Mouse (Mus musculus) kidney, postnatal 0 days (tissue): ENCODE measurements at regions not wholly inside any gene's neighbourhood (a gene's known extent, or its start where the extent isn't known, plus 50 kb on each side); places are given as distances from the start of the nearest gene placed in this dataset.
A peak's percentile ranks its signal among the peaks of the same experiment; 100 is the strongest.

ENCODE experiments used
- ATAC-seq: fragments of 200-750 bp; cut with Nextera tagmentation; replicated peaks from 2 replicates; pipeline ENCODE4 v1.8.0; 2017; ENCODE audit warnings: low read depth, moderate number of reproducible peaks, moderate TSS enrichment, moderate library complexity; ENCODE audit not compliant: low FRiP score
- DNase-seq: peaks from one replicate; pipeline ENCODE4 v3.0.0-alpha.2; 2016; ENCODE audit warnings: low spot score
- H3K27ac ChIP-seq: fragments of 300-500 bp; sonication (generic); 2 replicates; pipeline ENCODE4 v1.5.1; 2014; ENCODE audit warnings: mild to moderate bottlenecking
- H3K27me3 ChIP-seq: fragments of 300-500 bp; sonication (generic); 2 replicates; pipeline ENCODE4 v1.6.1; 2014; ENCODE audit warnings: low read length, mixed read lengths; ENCODE audit not compliant: insufficient read depth
- H3K36me3 ChIP-seq: fragments of 300-500 bp; sonication (generic); 2 replicates; pipeline ENCODE4 v1.6.1; 2014; ENCODE audit warnings: low read length, mixed read lengths; ENCODE audit not compliant: insufficient read depth
- H3K4me1 ChIP-seq: fragments of 300-500 bp; sonication (generic); replicated peaks from 2 replicates; pipeline ENCODE4 v1.6.1; 2014; ENCODE audit warnings: antibody characterized with exemption, low read length, mixed read lengths; ENCODE audit not compliant: insufficient read depth
- H3K4me2 ChIP-seq: fragments of 300-500 bp; sonication (generic); 2 replicates; pipeline ENCODE4 v1.6.1; 2014; ENCODE audit warnings: mild to moderate bottlenecking, low read length, moderate library complexity, mixed read lengths
- H3K4me3 ChIP-seq: fragments of 300-500 bp; sonication (generic); replicated peaks from 2 replicates; pipeline ENCODE4 v1.5.1; 2014; ENCODE audit warnings: low read depth, low read length
- H3K9ac ChIP-seq: fragments of 300-500 bp; sonication (generic); 2 replicates; pipeline ENCODE4 v1.6.1; 2014; ENCODE audit warnings: low read depth, low read length
- H3K9me3 ChIP-seq: fragments of 300-500 bp; sonication (generic); replicated peaks from 2 replicates; pipeline ENCODE4 v1.6.1; 2016; ENCODE audit warnings: low read length, inconsistent platforms, mixed read lengths
- CTCF ChIP-seq: IDR thresholded peaks from 2 replicates; pipeline ENCODE4 v1.5.1; 2016; ENCODE audit warnings: antibody characterized with exemption, low read depth, mild to moderate bottlenecking, moderate library complexity
- WGBS: fragments of 180-500 bp; shearing (Covaris S2); extraction: QIAGEN DNeasy Blood & Tissue Kit; methylation state at CpG from one replicate; pipeline ENCODE4 v1.1.7; 2014; 5-methylcytosine and 5-hydroxymethylcytosine counted together

DNA sequence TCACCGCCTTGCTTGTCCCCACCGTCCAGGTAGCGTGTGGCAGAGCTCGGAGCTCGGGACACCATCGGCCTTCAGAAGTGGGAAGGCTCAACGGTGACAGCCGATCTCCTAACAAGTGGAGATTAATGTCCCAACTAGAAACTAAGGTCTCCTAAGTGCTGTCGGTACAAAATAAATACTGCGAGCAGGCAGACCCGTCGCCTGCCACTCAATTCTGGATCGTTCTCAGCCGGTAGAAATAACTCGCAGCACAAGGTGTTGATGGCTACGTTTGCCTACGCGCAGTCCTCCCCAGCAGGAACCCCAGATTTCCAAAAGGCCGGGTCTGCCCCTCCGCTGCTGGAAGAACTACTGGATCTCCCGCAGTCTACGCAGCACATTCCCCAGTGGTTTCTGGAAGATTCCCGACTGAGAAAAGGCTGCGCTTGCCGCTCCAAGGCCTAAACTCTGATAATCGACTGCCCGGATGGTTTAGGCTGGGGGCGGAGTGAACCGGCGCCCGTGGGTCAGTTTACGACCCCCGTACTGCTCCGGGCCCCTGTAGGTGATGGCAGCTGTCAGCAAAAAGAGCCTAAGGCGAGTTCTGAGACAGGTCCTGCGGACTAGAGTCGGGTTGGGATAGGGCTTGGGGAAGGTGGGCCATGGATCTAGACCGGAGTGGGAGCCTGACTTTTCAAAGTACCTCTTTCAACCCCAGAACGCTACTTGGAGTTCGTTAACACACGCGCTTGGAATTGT lies 85.7 kb downstream of the Nr2f2 start:
- peak overlapping the region; percentile 40 for H3K4me3 ChIP-seq
- H3K4me1 ChIP-seq = peaks cover 9% of the 10 kb centered on the region
- no peak overlapping the region for H3K27ac ChIP-seq
- H3K9ac ChIP-seq = peak overlapping the region; percentile 37; the same call in 1 of the 2 replicates
- DNase-seq = peak; percentile 62
- ATAC-seq = no peak
- no peaks in the 10 kb centered on the region for H3K9me3 ChIP-seq
- peak overlapping the region; percentile 71 for H3K4me2 ChIP-seq
- WGBS = 2% methylated on average over 42 of the region's 42 CpGs
- no peak for TF ChIP-seq CTCF
- no peaks in the 10 kb centered on the region for H3K36me3 ChIP-seq
- H3K27me3 ChIP-seq = peaks cover 35% of the 10 kb centered on the region

DNA sequence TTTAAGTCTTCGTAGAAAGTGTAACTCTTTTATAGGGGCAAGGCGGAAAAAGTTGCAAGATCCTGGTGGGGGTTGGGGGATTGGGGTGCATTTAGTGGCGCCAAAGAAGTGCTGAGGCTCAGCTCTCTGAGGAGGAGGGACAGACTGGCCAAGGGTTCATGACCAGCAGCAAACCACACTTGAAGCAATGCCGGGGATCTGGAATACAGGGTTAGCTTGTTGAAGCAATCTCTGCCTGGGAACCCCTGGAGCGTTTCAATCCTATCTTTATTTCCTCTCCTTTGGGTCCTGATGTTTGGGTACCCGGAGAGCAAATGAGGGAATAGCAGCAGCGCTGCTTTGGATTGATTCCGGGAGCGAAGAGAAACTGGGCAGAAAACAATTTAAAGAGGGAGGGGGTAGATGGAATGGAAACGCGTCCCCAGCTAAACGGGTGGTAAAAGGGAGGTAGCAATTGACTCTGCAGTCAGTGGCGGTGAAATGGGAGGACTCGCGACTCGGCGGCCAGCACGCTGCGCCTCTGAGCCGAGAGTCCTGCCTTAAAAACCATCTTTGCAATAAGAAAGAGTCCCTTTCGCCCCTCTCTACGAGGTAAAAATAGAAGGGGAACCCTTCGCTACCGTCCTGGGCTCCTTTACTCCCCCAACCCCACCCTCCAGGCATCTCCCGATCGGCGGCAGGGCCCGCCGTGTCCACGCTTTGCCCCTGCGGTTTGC lies 86.5 kb downstream of the Nr2f2 start:
- H3K9ac ChIP-seq = peak overlapping the region; percentile 37; the same call in 1 of the 2 replicates
- no peaks in the 10 kb centered on the region for H3K9me3 ChIP-seq
- peaks cover 9% of the 10 kb centered on the region for H3K4me1 ChIP-seq
- ATAC-seq (no peak), DNase-seq (no peak)
- no peak overlapping the region for H3K27ac ChIP-seq
- no peaks in the 10 kb centered on the region for H3K36me3 ChIP-seq
- peak overlapping the region; percentile 40 for H3K4me3 ChIP-seq
- 2% methylated on average over 31 of the region's 31 CpGs for WGBS
- TF ChIP-seq CTCF = no peak
- H3K27me3 ChIP-seq = peaks cover 35% of the 10 kb centered on the region
- peak overlapping the region; percentile 71 for H3K4me2 ChIP-seq

DNA sequence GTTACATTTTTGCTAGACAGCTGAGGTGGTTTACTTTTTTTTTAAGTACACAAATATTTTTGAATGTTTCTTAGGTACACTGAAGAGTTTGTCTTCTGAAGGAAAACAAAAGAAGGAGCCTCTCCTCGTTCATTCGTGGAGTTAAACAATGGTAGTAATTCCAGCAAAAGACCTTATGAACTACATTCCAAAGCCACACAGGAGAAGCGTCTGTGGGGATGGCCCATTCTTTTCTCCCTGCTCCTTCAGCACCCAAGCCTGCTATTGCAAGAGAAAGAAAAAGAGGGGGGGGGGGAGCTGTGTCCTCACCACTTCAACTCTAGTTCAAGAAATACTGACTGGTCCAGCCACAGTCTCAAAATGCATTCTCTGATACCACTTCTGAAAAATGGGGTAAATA lies 87.4 kb downstream of the Nr2f2 start:
- Histone ChIP-seq H3K9me3 (no peaks in the 10 kb centered on the region), H3K4me2 (no peak overlapping the region), H3K9ac (no peak overlapping the region), H3K4me1 (peaks cover 9% of the 10 kb centered on the region), H3K36me3 (no peaks in the 10 kb centered on the region), H3K4me3 (no peak overlapping the region), H3K27ac (no peak overlapping the region), H3K27me3 (peaks cover 34% of the 10 kb centered on the region)
- no peak for TF ChIP-seq CTCF
- ATAC-seq = no peak
- no peak for DNase-seq
- WGBS = 34% methylated on average over 3 of the region's 3 CpGs

DNA sequence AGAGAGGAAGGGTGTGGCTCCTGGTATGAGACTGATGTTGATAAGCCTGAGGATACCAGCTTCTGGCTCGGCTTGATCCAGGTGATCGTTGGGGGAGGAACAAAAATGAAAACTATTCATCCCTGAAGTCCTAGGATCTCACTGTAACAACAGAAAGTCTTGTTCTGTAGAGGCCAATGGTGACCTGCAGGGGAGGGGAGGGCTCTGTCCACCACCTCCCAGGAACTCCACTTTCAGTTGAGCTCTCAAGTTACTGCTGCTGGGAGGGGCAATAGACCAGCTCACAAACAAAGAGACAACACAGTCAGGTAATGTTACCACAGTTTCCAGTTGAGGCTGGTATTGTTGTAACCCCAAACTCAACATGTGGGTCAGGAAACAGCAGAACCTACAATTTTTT lies 90.5 kb downstream of the Nr2f2 start:
- Histone ChIP-seq H3K27ac (no peak overlapping the region), H3K4me2 (no peak overlapping the region), H3K4me1 (peaks cover 6% of the 10 kb centered on the region), H3K9me3 (no peaks in the 10 kb centered on the region), H3K36me3 (no peaks in the 10 kb centered on the region), H3K27me3 (peaks cover 12% of the 10 kb centered on the region; the same call in 1 of the 2 replicates), H3K9ac (no peak overlapping the region), H3K4me3 (no peak overlapping the region)
- ATAC-seq (no peak), DNase-seq (no peak)
- WGBS = 41% methylated on average over 2 of the region's 2 CpGs
- no peak for TF ChIP-seq CTCF

DNA sequence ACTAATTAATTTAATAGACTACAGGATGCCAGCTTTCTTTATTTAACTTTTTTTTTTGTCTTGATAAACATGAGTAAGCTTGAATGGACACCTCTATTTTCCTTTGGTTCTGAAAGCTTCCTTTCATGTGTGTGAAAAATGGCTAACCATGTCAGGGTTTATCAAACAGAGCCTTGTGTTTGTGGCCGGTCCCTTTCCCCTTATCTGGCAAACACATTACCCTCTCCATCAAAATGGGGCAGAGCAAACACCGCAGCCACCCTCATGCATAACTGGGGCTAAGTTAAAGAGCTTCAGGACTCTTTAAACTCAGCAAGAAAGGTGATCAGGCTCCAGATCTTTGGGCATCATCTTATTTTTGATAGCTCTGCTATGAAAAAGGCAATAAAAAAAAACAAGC lies 92.2 kb downstream of the Nr2f2 start:
- no peaks in the 10 kb centered on the region for H3K36me3 ChIP-seq
- H3K9me3 ChIP-seq = no peaks in the 10 kb centered on the region
- H3K4me3 ChIP-seq = no peak overlapping the region
- H3K27ac ChIP-seq = no peak overlapping the region
- WGBS = 56% methylated on average over 2 of the region's 2 CpGs
- H3K9ac ChIP-seq = no peak overlapping the region
- DNase-seq (no peak), ATAC-seq (no peak)
- H3K27me3 ChIP-seq = peaks cover 7% of the 10 kb centered on the region; the same call in 1 of the 2 replicates
- TF ChIP-seq CTCF = no peak
- H3K4me1 ChIP-seq = no peaks in the 10 kb centered on the region
- H3K4me2 ChIP-seq = no peak overlapping the region

DNA sequence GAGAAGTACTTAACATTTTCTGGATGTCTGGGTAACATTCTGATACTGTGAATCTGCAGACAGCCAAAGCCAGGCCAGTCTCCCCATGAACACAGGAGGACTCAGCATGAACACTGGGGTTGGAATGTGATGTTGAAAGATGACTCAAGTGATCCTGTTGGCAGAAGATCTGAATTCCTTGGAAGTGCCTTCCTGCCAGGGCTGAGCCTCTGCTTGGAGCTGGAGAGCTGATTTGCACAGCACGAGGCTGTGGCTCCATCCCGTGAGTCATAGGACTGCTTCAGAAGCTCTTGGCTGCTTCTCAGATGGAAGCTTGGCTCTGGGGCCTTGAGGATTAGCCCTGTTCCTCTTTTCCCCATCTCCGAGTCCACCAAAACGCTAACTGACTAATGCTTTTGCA lies 99.5 kb downstream of the Nr2f2 start:
- no peak for ATAC-seq
- Histone ChIP-seq H3K27ac (no peak overlapping the region), H3K27me3 (no peaks in the 10 kb centered on the region), H3K9me3 (no peaks in the 10 kb centered on the region), H3K36me3 (no peaks in the 10 kb centered on the region), H3K4me1 (no peaks in the 10 kb centered on the region), H3K9ac (no peak overlapping the region), H3K4me3 (no peak overlapping the region), H3K4me2 (no peak overlapping the region)
- DNase-seq = no peak
- no peak for TF ChIP-seq CTCF
- WGBS = 73% methylated on average over 4 of the region's 4 CpGs
